Mouse (Mus musculus) kidney, postnatal 0 days (tissue): ENCODE measurements at regions not wholly inside any gene's neighbourhood (a gene's known extent, or its start where the extent isn't known, plus 50 kb on each side); places are given as distances from the start of the nearest gene placed in this dataset.

Source experiments
- ATAC-seq: fragments of 200-750 bp; cut with Nextera tagmentation; replicated peaks from 2 replicates; pipeline ENCODE4 v1.8.0; 2017; ENCODE audit warnings: low read depth, moderate number of reproducible peaks, moderate TSS enrichment, moderate library complexity; ENCODE audit not compliant: low FRiP score
- DNase-seq: peaks from one replicate; pipeline ENCODE4 v3.0.0-alpha.2; 2016; ENCODE audit warnings: low spot score
- H3K27ac ChIP-seq: fragments of 300-500 bp; sonication (generic); 2 replicates; pipeline ENCODE4 v1.5.1; 2014; ENCODE audit warnings: mild to moderate bottlenecking
- H3K27me3 ChIP-seq: fragments of 300-500 bp; sonication (generic); 2 replicates; pipeline ENCODE4 v1.6.1; 2014; ENCODE audit warnings: low read length, mixed read lengths; ENCODE audit not compliant: insufficient read depth
- H3K36me3 ChIP-seq: fragments of 300-500 bp; sonication (generic); 2 replicates; pipeline ENCODE4 v1.6.1; 2014; ENCODE audit warnings: low read length, mixed read lengths; ENCODE audit not compliant: insufficient read depth
- H3K4me1 ChIP-seq: fragments of 300-500 bp; sonication (generic); replicated peaks from 2 replicates; pipeline ENCODE4 v1.6.1; 2014; ENCODE audit warnings: antibody characterized with exemption, low read length, mixed read lengths; ENCODE audit not compliant: insufficient read depth
- H3K4me2 ChIP-seq: fragments of 300-500 bp; sonication (generic); 2 replicates; pipeline ENCODE4 v1.6.1; 2014; ENCODE audit warnings: mild to moderate bottlenecking, low read length, moderate library complexity, mixed read lengths
- H3K4me3 ChIP-seq: fragments of 300-500 bp; sonication (generic); replicated peaks from 2 replicates; pipeline ENCODE4 v1.5.1; 2014; ENCODE audit warnings: low read depth, low read length
- H3K9ac ChIP-seq: fragments of 300-500 bp; sonication (generic); 2 replicates; pipeline ENCODE4 v1.6.1; 2014; ENCODE audit warnings: low read depth, low read length
- H3K9me3 ChIP-seq: fragments of 300-500 bp; sonication (generic); replicated peaks from 2 replicates; pipeline ENCODE4 v1.6.1; 2016; ENCODE audit warnings: low read length, inconsistent platforms, mixed read lengths
- CTCF ChIP-seq: IDR thresholded peaks from 2 replicates; pipeline ENCODE4 v1.5.1; 2016; ENCODE audit warnings: antibody characterized with exemption, low read depth, mild to moderate bottlenecking, moderate library complexity
- WGBS: fragments of 180-500 bp; shearing (Covaris S2); extraction: QIAGEN DNeasy Blood & Tissue Kit; methylation state at CpG from one replicate; pipeline ENCODE4 v1.1.7; 2014; 5-methylcytosine and 5-hydroxymethylcytosine counted together

DNA sequence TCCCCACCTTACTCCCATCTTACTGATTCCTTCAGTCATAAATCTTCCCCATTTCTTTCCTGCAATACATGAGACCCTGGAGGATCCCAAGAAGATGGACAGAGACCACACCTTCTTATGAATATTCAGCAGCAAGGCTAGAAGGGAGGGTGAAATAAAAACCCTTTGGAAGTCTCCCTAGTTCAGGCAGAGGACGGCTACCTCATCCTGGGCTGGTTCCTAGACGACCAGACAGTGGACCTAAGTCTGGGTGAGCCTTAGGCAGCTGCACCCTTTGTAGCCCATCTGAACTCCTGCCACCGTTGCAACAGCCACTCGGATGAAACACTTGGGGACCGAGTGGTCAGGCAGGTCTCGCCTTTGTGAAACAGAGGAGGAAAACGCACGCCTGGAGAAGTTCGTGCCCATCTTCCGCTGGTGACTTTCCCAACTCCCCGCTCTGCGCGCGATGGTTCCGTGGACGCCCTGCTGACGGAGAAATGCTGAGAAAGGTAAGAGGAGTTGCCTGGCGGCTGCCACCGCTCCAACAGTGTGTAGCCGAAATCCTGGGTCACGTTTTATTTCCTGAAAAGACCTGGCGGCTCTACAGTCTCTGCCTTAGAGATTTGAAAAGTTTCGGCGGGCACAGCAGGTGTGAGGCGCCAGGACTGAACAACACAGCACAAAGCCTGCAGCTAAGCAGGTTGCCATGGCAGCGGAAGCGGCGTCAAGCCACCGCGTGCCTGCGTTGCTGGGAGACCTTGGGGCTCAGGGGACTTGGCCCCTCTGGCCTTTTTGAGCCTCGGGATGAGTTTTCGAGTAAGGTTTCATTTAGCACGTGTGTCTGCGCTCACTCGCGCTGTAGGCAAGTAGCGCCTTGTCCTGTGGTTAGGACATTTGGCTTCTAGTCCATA, 112.2 kb downstream of the Amer2 start:
- H3K27ac ChIP-seq: no peak overlapping the region
- no peaks in the 10 kb centered on the region for H3K27me3 ChIP-seq
- peak; percentile 71; the same call in 1 of the 2 replicates for ATAC-seq
- H3K36me3 ChIP-seq: no peaks in the 10 kb centered on the region
- no peak overlapping the region for H3K9ac ChIP-seq
- H3K9me3 ChIP-seq: no peaks in the 10 kb centered on the region
- WGBS: 1% methylated on average over 38 of the region's 38 CpGs
- peak overlapping the region; percentile 31 for H3K4me3 ChIP-seq
- TF ChIP-seq CTCF: no peak
- H3K4me1 ChIP-seq: 0 out of 2 replicates have a peak, but pooled peaks cover 12% of the 10 kb centered on the region
- H3K4me2 ChIP-seq: peak overlapping the region; percentile 72
- DNase-seq: peak; percentile 46

DNA sequence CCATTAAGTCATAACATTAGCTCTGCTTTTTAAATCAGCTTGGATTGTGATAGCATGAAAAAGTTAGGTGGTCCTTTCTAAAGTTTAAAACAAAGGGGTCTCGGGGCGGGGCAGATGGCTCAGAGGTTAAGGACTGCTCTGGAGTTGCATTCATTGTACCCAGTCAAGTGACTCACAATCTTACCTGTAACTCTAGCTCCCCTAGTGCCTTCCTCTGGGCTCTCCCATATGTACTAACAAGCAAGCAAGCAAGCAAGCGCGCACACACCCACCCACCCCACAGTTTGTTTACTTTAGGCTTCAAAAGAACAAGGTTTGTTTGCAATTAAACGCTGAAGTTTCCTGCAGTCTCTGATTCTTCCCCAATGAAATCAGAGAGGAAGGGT, 112.8 kb downstream of the Amer2 start:
- Histone ChIP-seq H3K9me3 (no peaks in the 10 kb centered on the region), H3K36me3 (no peaks in the 10 kb centered on the region), H3K4me2 (peak overlapping the region; percentile 72), H3K4me3 (peak overlapping the region; percentile 31), H3K27me3 (no peaks in the 10 kb centered on the region), H3K27ac (no peak overlapping the region), H3K4me1 (0 out of 2 replicates have a peak, but pooled peaks cover 12% of the 10 kb centered on the region), H3K9ac (no peak overlapping the region)
- DNase-seq (peak; percentile 69), ATAC-seq (no peak; the same call in 1 of the 2 replicates)
- peak; percentile 51 for TF ChIP-seq CTCF
- WGBS: under 1% methylated on average over 5 of the region's 5 CpGs

DNA sequence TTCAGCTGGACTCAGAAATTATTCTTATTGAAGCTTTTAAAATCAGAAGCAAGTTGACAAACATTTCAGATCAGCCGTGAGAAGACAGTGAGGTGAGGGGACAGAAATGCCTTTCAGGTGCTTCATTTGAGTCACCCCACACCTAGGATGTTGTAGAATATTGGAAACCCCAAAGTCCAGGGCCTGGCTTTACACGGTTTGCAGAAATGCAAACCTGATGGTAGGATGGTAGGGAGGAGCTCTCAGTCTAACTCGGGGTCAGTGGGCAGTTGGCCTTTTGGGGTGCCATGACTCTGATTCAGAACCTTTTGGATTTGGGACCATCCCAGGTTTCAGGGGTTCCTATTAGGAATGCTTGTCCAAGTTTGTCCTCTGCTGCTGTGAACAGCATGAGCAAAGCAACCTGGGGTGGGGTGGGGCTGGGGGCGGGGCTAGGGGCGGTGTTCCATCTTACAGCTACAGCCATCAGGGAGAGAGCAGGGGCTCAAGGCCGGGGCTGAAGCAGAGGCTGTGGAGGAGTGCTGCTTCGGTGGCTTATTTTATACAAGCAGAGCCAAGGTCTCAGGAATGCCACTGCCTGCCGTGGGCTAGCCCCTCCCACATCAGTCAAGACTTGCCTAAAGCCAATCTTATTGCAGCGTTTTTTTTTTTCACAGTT, 113.3 kb downstream of the Amer2 start:
- DNase-seq (peak; percentile 53), ATAC-seq (no peak; the same call in 1 of the 2 replicates)
- WGBS: 4% methylated on average over 9 of the region's 9 CpGs
- no peaks in the 10 kb centered on the region for H3K9me3 ChIP-seq
- 0 out of 2 replicates have a peak, but pooled peaks cover 12% of the 10 kb centered on the region for H3K4me1 ChIP-seq
- H3K9ac ChIP-seq: no peak overlapping the region
- TF ChIP-seq CTCF: no peak
- no peaks in the 10 kb centered on the region for H3K36me3 ChIP-seq
- no peak overlapping the region for H3K27ac ChIP-seq
- no peak overlapping the region for H3K4me3 ChIP-seq
- no peaks in the 10 kb centered on the region for H3K27me3 ChIP-seq
- peak overlapping the region; percentile 72 for H3K4me2 ChIP-seq

- no peak for TF ChIP-seq CTCF
- Histone ChIP-seq H3K27ac (no peak overlapping the region), H3K9me3 (no peaks in the 10 kb centered on the region)
Observed at GRCm38 (mm10) chr14:60489111-60489510, 116.1 kb downstream of the Amer2 start.

GRCm38 (mm10) chr14:60490886-60491285, 117.8 kb downstream of the Amer2 start:
- ATAC-seq: no peak
- WGBS: 96% methylated on average over 2 of the region's 2 CpGs

More at GRCm38 (mm10) chr14:60489111-60489510, 116.1 kb downstream of the Amer2 start:
- no peak overlapping the region for H3K4me3 ChIP-seq
- ATAC-seq (no peak), DNase-seq (no peak)
- no peaks in the 10 kb centered on the region for H3K27me3 ChIP-seq
- H3K36me3 ChIP-seq: no peaks in the 10 kb centered on the region
- 86% methylated on average over 4 of the region's 4 CpGs for WGBS
- H3K9ac ChIP-seq: no peak overlapping the region
- H3K4me1 ChIP-seq: 0 out of 2 replicates have a peak, but pooled peaks cover 12% of the 10 kb centered on the region
- H3K4me2 ChIP-seq: no peak overlapping the region

GRCm38 (mm10) chr14:60495441-60495840, 122.4 kb downstream of the Amer2 start:
- Histone ChIP-seq H3K27me3 (no peaks in the 10 kb centered on the region), H3K36me3 (no peaks in the 10 kb centered on the region), H3K27ac (no peak overlapping the region), H3K4me2 (no peak overlapping the region), H3K4me1 (no peaks in the 10 kb centered on the region), H3K4me3 (no peak overlapping the region), H3K9ac (no peak overlapping the region), H3K9me3 (no peaks in the 10 kb centered on the region)
- no peak for TF ChIP-seq CTCF
- ATAC-seq (no peak), DNase-seq (no peak)
- WGBS: 72% methylated on average over 5 of the region's 5 CpGs

More at GRCm38 (mm10) chr14:60490886-60491285, 117.8 kb downstream of the Amer2 start:
- TF ChIP-seq CTCF: no peak
- Histone ChIP-seq H3K27me3 (no peaks in the 10 kb centered on the region), H3K27ac (no peak overlapping the region), H3K36me3 (no peaks in the 10 kb centered on the region), H3K9ac (no peak overlapping the region), H3K4me2 (no peak overlapping the region), H3K9me3 (no peaks in the 10 kb centered on the region), H3K4me1 (0 out of 2 replicates have a peak, but pooled peaks cover 7% of the 10 kb centered on the region), H3K4me3 (no peak overlapping the region)
- no peak for DNase-seq
